Mouse (Mus musculus) neutrophil, adult 5-6 weeks (primary cell): ENCODE data around the gene Xaf1. TPM values are rescaled to one million over a fixed set of nuclear protein-coding genes. Genes with fewer than 3 reads are reported as not detected.
A peak's percentile ranks its signal among the peaks of the same experiment; 100 is the strongest.

Experiments
- ATAC-seq: fragments of 151-379, 151-347 bp; 2 replicates; pipeline ENCODE4 v1.8.0; 2017; ENCODE audit warnings: mild to moderate bottlenecking, moderate TSS enrichment; ENCODE audit not compliant: insufficient number of reproducible peaks, poor library complexity, low FRiP score, severe bottlenecking; ENCODE audit errors: extremely low read depth
- total RNA-seq: library from RNA; stranded (forward); fragments of 200-1000 nt; gene quantifications from 2 replicates; pipeline ENCODE4 v1.2.3, GENCODE M21; 2017

The Xaf1 gene
- total RNA-seq, result 37.6 and 44.4 TPM in 2 replicates

DNA sequence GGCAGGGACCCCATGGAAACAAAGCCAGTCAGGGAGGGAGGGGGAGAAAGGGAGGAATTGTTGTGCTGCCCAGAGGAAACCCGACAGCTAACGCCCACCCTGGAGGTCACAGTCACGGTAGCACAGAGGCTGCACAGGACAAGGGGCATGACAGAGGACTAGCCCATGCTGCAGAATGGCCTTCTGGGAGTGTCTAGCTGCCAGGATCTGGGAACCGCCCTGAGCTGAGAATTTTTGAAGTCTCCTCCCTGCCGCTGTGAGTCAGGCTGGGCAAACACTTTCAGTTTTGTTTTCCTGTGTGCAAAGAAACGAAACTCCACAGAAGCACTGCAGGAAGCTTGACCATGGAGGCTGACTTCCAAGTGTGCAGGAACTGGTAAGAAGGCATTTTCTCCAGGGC, at the start of gene Xaf1:
Gene Xaf1, plus strand, starts transcription at position 296 of the 400 bp plus-strand sequence.
- ATAC-seq, result peak; percentile 63

DNA sequence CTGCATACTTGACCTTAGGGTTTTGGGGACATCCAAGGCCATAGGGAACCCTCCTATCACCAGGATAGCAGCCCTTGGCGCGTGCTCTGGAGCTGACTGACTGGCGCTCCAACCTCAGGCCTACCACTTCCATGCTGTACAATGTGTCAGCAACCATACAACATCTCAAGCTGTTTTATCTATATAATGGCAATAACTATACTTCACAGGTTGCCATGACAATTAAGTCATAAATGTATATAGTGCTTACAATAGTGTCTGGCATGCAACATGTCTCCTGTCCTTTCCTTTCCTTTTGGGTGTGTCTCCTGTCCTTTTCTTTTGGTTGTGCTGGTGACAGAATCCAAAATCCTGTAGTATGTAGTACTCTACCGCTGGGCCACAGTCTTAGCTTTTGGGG, 45.8 kb upstream of the Xaf1 start:
- no peak for ATAC-seq

DNA sequence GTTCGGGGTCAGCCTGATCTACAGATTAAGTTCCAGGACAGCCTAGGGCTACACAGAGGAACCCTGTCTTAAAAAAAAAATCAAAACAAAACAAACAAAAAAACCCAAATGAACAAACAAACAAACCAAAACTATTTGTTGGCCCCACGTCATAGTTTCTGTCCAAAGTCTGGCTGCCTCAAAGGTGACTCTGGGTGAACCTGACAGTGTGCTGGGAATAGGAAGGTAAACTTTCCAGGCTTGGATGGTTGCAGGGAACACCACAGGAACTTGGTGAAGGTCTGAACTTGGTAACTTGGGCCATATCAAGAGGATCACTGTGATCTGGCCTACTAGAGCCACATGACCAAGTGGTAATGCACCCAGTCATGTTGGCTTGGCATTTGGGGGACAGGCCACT, 45.0 kb upstream of the Xaf1 start:
- no peak for ATAC-seq

DNA sequence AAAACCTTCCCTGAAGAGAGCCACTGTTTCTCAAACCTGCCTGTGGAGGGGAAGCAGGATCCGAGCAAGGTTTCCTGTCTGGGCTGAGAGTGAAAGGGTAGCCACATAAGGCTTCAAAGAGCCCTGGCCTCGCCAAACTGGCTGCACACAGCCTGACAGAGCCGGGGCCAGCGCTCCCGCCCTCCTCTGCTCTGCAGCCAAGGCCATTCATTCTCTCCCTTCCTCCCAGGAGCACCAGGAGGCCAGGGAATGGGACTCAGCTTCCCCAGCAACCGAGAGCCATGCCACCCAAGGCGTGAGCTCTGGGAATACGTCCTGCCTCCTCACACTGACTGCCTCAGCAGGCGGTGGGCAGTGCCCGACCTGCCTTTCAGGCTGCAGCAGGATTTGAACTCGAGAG, 35.9 kb upstream of the Xaf1 start:
- ATAC-seq, result no peak

DNA sequence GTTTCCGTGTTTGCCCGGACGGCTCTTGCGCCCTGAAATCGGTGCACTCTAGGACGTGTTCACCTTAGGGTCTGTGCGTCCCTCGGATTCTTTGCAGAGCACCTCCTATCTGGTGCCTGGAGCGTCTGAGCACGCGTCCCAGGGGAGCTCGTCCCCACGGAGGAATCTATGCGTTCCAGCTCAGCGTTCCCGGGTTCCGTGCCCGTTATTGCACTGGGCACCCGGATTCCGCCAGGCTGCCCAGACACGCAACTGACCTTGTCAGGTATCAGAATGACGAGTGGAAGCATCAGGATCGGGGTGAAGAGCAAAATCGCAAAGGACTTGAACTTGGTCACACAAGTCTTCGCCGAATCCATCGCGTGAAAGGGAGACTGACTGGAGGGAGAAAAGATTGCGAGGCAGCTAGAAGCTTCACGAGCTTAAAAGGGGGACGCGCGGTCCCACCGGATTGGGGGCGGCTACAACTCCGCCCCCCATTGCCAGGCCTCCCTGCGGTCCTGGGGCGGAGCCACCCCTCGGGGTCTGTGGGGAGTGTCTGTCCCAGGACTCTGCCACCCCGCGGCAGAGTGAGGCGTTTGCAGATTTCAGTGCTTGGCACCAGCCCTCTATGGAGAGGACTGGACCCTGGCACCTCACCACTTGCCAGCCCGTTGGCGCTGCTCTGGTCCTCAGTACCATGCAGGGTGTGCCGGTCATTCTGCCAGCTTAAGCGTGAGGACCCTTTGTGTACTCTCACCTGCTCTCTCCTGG, 35.0 kb upstream of the Xaf1 start:
- ATAC-seq, result no peak

DNA sequence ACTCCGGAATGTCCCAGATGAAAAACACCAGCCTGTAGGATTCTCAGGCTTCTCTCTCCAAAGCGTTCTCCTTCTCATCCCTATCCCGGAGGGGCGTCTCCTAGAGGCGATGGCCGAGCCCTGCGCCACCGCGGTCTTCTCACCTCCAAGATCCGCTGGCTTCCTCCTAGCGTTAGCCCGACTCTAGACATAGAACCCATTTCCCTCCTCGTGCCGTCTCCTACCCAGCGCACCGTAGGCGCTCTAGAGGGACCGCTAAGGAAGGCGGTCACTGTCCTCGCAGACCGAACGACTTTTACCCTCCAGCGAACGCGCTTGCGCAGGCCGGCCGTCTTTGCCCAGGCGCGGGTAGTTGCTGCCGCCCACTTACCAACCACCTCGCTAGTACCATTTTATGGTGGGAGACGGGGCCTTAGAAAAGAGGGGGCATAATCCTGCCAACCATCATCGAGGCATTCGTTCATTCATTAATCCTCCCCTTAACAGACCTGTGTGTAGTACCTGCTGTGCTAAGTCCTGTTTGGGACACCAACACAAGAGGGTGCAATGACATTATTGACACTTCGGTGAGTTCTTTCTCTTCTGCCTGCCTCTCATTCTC, 34.4 kb upstream of the Xaf1 start, which contains the start of gene Slc13a5:
Gene Slc13a5, minus strand, starts transcription at position 263 of the 601 bp plus-strand sequence.
- no peak for ATAC-seq

DNA sequence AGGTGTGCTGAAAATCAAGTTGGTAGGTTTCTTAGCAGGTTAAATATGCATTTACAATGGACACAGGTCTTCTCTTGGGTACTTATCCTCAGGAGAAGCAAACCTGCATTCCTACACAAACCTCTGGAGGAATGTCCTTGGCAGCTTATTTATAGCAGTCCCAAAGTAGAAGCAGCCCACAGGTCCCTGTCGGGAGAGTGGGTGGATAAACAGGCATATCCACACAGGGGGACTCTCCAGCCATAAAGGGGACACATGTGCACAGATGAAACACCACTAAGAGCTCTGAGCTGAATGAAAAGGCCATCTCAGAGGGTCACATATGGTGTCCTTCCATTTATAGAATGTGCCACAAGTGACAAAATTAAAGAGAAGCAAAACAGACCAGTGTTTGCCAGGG, 29.7 kb upstream of the Xaf1 start:
- no peak for ATAC-seq

DNA sequence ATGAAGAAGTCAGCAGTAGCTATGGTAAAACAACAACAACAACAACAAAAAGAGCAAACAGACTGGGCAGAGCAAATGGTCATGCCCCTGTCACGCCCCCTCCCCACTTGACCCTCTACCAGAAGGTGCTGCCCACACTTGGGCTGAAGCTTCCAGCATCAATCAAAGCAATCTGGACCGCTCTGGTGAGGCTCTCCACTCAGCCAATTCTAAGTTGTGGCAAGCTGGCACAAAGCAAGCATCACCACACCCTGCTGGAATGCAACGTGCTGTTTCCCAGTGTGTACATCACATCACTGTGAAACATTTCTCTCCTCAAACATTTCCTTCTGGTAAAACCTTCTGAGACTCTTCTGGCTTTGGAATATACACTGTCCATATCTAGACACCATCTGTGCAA, 28.1 kb upstream of the Xaf1 start:
- ATAC-seq, result no peak

DNA sequence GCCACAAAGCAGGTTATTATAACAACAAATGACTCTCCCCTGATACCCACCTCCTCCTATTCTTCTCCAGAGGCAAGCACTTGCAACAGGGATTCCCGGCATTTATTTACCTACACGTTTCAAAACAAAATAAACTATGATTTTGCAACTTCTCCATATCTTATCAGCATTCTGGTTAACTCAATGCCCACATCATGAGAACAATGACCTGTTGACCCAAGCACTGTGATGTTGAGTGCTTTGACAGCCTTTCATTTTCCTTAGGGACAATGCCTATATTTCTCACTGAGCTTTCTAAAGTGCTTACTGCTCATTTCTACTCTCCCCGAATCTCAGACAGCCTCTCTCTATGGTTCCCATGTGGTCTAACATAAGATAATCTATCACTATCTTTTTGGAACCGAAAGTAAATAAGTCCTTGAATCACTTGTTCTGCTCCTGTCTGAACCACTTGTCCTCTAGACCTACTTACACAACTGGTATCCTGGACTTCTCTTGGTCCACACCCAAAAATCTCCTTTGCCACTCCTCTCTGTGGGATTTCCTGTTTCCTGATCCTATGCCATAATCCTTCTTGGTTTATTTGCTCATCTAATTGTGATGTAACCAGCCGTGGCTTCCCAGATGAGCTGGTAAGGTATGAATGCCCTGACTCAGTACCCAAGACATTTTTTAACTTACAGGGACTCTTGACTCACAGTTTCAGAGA, 20.1 kb upstream of the Xaf1 start:
- no peak for ATAC-seq

DNA sequence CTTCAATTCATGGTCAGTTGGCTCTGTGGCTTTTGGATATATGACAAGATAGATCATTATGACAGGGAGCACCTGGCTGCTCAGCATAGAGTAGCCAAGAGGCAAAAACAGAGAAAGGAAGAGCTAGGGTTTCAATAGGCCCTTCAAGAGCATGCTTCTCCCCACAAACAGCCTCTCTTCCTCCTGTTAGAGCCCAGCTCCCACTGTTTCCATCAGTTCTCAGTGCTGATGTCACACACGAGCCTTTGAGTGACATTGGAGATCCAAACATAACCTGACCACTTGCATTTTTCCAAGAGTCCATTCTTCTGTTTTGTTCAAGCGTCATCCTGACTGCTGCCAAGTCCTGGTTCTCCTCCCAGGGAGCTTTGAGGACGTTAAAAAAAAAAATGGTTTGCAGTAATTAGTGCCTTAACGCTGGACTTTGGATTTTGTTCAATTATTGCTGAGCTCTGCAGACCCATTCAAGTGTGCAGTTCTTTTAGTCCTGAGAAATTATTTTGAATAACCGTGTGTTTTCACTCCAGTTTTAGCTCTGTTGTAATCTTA, 19.5 kb upstream of the Xaf1 start:
- no peak for ATAC-seq

DNA sequence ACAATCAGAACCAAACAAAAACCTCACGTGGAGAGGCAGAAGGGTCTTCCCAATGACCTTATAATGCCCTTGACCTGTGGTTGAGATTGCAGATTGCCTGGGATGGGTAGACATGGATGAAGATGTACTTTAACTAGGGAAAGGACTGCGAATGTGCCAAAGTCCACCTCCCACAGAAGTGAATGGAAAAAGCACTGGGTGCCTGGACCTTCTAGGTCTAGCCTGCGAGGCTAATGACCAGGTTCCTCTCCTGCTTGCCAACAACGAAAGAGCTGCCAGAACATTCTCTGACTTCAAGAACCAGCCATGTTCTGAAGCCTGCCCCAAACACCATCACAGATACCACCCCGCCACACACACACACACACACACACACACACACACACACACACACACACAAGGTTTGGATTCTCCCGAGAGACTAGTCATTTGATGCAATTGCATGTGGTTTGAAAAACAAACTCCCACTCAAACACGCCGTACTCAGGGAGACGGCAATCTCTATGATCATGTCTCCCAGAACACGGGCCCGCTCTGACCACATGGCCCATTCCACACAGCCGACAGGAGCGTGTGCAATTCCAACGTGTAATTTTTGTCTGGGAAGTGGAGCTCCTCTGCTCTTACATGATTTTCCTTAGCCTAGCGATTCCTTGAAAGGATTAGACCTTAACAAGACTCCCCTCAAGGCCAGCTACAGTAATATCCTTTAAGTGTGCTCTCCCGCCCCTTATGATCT, 17.8 kb upstream of the Xaf1 start:
- no peak for ATAC-seq

DNA sequence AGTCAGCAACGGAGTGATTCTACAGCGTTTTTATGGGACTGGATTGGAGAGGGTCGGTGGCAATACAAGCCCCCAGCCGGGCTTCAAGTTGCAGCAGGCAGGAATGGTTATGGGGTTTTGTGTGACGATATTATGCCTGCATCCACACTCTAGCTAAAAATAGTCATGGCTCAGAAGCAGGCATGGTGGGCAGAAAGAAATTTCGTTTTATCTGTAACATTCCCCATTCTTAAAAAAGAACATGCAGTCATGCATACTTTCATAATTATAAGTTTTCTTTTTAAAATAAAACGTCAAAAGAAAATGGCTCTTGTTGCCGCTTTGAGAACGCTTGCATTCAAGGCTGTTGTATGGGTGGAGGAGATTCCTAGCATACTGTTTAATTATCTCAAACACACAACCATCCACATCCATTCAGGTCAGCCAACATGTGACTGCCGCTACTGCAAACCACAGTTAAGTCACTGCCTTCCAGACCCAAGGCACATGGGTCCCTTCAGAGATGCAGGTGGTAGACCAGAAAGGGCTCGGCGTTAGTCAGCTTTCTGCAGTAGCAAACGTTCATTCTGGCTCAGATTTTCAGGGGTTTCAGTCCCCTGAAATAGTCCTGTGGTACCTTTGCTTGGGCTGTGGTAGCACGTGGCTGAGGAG, 16.8 kb upstream of the Xaf1 start:
- no peak for ATAC-seq

DNA sequence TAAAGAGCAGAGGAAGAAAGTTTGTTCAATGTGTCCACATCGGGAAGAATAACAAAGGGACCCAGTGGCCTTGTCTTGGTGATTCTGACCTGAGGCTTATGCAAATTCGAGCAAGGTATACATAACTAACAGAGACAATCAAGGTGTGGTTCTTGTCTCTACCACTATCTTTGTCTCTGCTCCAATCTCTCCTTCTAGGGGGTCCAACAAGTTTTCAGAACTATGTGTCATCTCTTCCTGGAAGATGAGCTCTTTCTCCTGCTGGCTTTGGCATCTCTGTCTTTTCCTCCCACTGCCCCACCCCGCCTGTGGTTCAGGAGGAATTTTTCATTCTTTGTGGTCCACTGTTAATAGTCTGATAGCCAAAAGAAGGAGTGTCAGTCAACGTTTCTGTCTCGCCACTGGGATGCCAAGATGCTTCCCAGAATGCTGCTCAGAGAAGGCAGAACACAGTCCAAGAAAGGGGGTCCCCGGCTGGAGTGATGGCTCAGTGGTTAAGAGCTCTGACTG, 15.4 kb upstream of the Xaf1 start:
- no peak for ATAC-seq

DNA sequence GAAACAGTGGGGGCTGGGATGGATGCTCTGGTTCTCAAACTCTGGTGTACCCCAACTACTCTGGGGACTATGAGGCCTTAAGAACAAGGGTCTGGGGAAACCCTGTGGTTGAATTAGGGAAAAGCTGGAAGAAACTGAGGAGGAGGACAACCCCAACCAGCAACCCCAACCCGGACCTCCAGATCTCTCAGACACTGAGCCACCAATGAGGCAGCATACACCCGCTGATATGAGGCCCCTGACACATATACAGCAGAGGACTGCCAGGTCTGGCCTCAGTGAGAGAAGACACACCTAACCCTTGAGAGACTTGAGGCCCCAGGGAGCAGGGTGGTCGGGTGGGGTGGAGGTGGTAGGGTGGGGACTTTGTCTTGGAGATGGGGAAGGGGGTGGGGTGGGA, 14.8 kb upstream of the Xaf1 start:
- ATAC-seq, result no peak

DNA sequence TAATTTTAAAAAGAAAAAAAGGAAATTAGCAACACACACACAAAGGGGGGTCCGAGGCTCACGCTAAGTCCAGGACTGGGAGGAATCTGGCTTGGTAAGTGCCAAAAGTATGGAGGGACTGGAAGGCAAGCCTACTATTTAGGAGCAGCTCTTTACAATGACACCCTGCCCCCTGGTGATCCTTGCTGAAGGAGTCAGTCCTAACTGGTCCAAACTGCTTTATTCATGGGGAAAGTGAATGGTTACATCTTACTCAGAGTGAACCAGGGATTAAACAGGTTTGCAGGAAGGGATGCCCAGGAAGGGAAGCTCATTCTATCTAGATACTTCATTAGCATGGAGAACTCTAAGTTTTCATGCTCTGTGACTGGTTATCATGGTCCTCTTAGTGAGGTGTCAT, 14.3 kb upstream of the Xaf1 start:
- no peak for ATAC-seq

DNA sequence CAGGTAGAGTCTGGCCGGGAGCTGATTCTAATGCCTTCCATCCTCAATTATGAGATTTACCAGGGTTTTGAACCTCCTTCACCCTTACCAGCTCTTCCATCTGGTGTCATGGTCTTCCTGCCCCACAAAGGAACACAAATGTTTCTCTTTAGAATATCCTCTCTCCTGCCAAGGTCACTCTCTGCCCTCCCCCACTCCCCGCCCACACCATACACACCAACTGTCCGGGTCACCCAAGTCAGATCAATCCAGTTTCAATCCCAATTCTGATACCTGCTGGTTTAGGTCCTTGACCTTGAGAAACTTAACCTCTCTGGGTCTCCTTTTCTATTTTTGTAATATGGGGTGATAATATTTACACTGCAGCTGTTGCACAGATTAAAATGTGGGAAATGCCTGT, 13.9 kb upstream of the Xaf1 start:
- no peak for ATAC-seq

DNA sequence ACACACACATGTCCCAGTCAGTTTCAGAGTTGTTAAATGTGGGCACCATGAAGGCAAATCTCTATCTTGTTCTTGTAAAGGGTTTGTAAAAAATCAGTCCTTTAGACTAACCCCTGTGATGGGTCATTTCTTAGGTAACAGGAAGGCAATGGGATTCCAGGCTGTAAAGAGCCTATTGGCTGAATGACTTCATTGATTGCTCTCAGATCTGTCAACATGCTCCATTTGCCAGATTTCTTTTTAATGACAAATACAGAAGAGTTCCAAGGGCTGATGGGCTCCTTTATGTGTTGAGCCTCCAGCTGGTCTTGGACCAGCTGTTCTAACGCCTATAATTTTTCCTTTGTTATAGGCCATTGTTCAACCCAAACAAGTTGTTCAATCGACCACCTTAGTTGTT, 8.3 kb upstream of the Xaf1 start:
- ATAC-seq, result no peak

DNA sequence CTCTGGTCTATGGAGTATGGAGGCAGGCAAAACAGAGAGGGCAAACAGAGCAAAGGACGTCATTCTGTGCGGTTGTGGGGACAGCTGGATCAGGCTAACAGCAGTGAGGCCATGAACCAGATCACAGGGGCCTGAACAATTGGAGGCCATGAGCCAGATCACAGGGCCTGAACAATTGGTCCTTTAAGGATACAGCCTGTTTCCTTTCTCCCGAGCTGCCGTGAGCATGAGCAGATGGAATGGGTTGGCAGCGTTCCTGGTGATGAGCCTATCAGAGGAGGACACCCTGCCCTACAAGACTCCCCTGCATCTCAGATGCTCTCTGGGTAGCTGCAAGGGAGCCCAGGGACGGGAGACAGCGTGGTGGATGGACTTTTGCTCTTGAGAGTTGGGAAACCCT, 801 bp downstream of the Xaf1 start:
- no peak for ATAC-seq

DNA sequence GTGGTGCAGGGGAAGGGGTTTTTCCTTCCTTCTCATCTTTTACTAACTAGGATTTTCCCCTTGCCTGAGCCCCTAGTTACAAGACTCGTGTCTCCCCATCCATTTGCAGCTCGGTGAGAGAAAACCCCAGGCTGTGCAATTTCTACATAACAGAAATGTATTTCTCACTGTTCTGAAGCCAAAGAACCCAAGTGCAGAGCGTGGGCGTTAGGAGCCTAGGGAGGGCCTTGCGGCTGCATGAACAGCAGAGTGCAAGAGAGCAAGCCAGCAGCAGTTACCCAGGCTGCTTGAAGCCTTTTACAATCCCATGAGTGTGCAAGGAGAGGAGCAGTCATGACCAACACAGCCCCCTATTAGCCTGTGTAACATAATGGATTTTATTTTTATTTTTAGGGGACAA, 6.0 kb downstream of the Xaf1 start:
- no peak for ATAC-seq
